Mouse (Mus musculus) liver, embryonic 14.5 days (tissue): ENCODE data around the gene Crtam. TPM values are rescaled to one million over a fixed set of nuclear protein-coding genes. Genes with fewer than 3 reads are reported as not detected.
A peak's percentile ranks its signal among the peaks of the same experiment; 100 is the strongest.

Source experiments
- ATAC-seq: fragments of 200-750 bp; cut with Nextera tagmentation; 2 replicates; pipeline ENCODE4 v1.8.0; 2017; ENCODE audit warnings: moderate number of reproducible peaks, mild to moderate bottlenecking, moderate library complexity; ENCODE audit not compliant: insufficient read depth
- DNase-seq, 3 experiments: peaks; one replicate each; pipeline ENCODE4 v3.0.0-alpha.2; 2012 to 2013; ENCODE audit warnings: low read depth in 3 of 3, low spot score in 3 of 3
- H3K27ac ChIP-seq: fragments of 300-500 bp; sonication (generic); 2 replicates; pipeline ENCODE4 v1.5.1; 2014; ENCODE audit warnings: moderate library complexity, mild to moderate bottlenecking, control low read depth, inconsistent platforms
- H3K27me3 ChIP-seq: fragments of 300-500 bp; sonication (generic); 2 replicates; pipeline ENCODE4 v1.6.1; 2014; ENCODE audit warnings: mild to moderate bottlenecking, low read length, moderate library complexity; ENCODE audit not compliant: control insufficient read depth, insufficient read depth
- H3K36me3 ChIP-seq: fragments of 300-500 bp; sonication (generic); replicated peaks from 2 replicates; pipeline ENCODE4 v1.6.1; 2014; ENCODE audit warnings: low read depth; ENCODE audit not compliant: control insufficient read depth, insufficient read depth
- H3K4me1 ChIP-seq, 2 experiments: fragments of 200-500 bp in 1 of 2; fragments of 300-500 bp in 1 of 2; sonication (generic) in 1 of 2; replicated peaks; 2 replicates each; pipeline ENCODE4 v1.6.1; 2012 to 2014; ENCODE audit warnings: antibody characterized with exemption in 1 of 2, inconsistent platforms in 1 of 2, low read length in 1 of 2; ENCODE audit not compliant: control insufficient read depth in 2 of 2, insufficient read depth in 2 of 2
- H3K4me2 ChIP-seq: fragments of 300-500 bp; sonication (generic); 2 replicates; pipeline ENCODE4 v1.6.1; 2014; ENCODE audit warnings: low read depth, mild to moderate bottlenecking, control low read depth, moderate library complexity
- H3K4me3 ChIP-seq, 2 experiments: fragments of 200-500 bp in 1 of 2; fragments of 300-500 bp in 1 of 2; sonication (generic) in 1 of 2; 2 replicates each; pipeline ENCODE4 v1.5.1; 2012 to 2014; ENCODE audit warnings: low read depth in 2 of 2, low read length in 2 of 2, mild to moderate bottlenecking in 2 of 2, control low read depth in 1 of 2, inconsistent platforms in 1 of 2, moderate library complexity in 1 of 2; ENCODE audit not compliant: insufficient read depth in 1 of 2
- H3K9ac ChIP-seq: fragments of 300-500 bp; sonication (generic); replicated peaks from 2 replicates; pipeline ENCODE4 v1.6.1; 2014; ENCODE audit warnings: mild to moderate bottlenecking, control low read depth, moderate library complexity
- H3K9me3 ChIP-seq: fragments of 300-500 bp; sonication (generic); 2 replicates; pipeline ENCODE4 v1.6.1; 2016; ENCODE audit warnings: low read length, mixed read lengths; ENCODE audit not compliant: control insufficient read depth
- CTCF ChIP-seq: IDR thresholded peaks from 2 replicates; pipeline ENCODE4 v1.5.1; 2016; ENCODE audit warnings: antibody characterized with exemption, low read depth, control low read depth
- EP300 ChIP-seq: IDR thresholded peaks from 2 replicates; pipeline ENCODE4 v1.6.1; 2016; ENCODE audit warnings: antibody characterized with exemption, low read depth
- WGBS: fragments of 180-500 bp; shearing (Covaris S2); extraction: QIAGEN DNeasy Blood & Tissue Kit; methylation state at CpG from one replicate; pipeline ENCODE4 v1.1.7; 2014; ENCODE audit not compliant: insufficient replicate concordance; 5-methylcytosine and 5-hydroxymethylcytosine counted together
- polyA plus RNA-seq, 2 experiments: library from polyadenylated mRNA; depleted of rRNA in 1 of 2; stranded (reverse) in 1 of 2; unstranded in 1 of 2; fragments of >200 nt; fragmentation: Nextera tagmentation in 1 of 2; extraction: Ambion mirVana in 1 of 2; gene quantifications; 2 replicates each; pipeline versions ENCODE4 v1.2.1 to v1.2.3; 2012 to 2014

Gene Crtam
- polyA plus RNA-seq, 2 experiments = 0.06 TPM; not detected in 1

DNA sequence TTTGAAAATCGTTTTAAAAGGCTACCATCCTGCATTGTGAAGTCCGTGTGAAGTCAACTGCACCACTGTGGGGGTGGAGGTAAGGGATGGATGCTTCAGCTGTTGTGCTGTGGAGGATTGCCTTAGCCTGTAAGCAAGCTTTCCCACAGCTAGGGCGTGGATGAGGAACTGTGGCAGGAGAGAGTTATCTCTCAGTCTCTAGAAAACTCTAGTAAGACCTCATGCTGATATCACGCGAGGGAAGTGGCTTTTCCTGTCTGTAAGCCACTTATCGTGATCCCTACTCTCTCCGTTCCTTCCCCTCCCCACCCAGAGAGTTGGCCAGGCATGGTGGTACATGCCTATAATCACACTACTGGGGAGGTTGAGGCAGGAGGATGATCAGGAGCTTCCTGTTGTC is 44.9 kb upstream of the Crtam start:
- Histone ChIP-seq H3K4me1 (peaks cover 18 to 39% of the 10 kb centered on the region in 2 experiments), H3K27ac (no peak overlapping the region), H3K9me3 (no peaks in the 10 kb centered on the region), H3K36me3 (no peaks in the 10 kb centered on the region), H3K27me3 (no peaks in the 10 kb centered on the region), H3K4me3 (no peak overlapping the region), H3K4me2 (no peak overlapping the region), H3K9ac (no peak overlapping the region)
- DNase-seq (no peak), ATAC-seq (peak; percentile 42; the same call in 1 of the 2 replicates)
- 11% methylated on average over 7 of the region's 7 CpGs for WGBS
- TF ChIP-seq EP300 (no peak), CTCF (no peak)

DNA sequence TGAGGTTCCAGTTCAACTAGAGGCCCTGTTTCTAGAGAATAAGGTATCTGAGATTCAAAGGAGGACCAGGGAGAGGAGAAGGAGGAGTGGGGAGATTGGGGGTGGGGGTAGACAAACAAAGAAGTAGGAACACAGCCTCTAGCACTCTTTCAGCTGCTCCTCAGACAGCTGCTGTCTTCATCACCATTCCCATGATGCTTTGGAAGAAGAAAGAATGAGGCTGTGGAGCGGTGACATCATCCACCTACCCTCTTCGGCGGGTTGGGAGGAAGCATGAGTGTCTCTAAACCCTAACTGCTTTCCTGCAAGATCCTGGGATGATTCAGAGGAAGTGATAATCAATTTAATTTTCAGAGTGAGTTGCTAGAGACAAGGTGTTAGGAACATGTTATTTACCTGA is 44.4 kb upstream of the Crtam start:
- Histone ChIP-seq H3K4me2 (no peak overlapping the region), H3K4me3 (no peak overlapping the region), H3K27ac (no peak overlapping the region), H3K4me1 (peaks cover 18 to 39% of the 10 kb centered on the region in 2 experiments), H3K9me3 (no peaks in the 10 kb centered on the region), H3K36me3 (no peaks in the 10 kb centered on the region), H3K27me3 (no peaks in the 10 kb centered on the region), H3K9ac (no peak overlapping the region)
- DNase-seq (no peak), ATAC-seq (no peak)
- WGBS = 80% methylated on average over 3 of the region's 3 CpGs
- no peak for TF ChIP-seq CTCF
- TF ChIP-seq EP300 = no peak

DNA sequence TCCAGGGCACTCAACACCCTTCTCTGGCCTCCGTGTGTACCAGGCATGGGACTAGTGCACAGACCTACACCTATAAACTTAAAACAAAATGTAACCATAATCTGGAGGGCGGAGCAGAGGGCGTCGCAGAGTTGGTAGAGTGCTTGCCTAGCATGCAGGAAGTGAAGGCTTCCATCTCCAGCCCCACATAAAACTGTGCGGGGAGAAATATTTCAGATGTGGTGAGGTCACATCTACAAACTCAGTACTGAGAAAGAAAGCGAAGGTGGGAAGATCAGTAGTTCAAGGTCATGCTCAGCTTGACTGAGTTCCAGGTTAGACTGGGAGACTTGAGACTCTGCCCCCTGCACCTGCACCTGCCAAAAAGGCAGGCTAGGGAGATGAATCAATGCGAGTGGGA is 43.8 kb upstream of the Crtam start:
- Histone ChIP-seq H3K4me3 (no peak overlapping the region), H3K27ac (no peak overlapping the region), H3K36me3 (no peaks in the 10 kb centered on the region), H3K4me1 (peaks cover 18 to 39% of the 10 kb centered on the region in 2 experiments), H3K9ac (no peak overlapping the region), H3K9me3 (no peaks in the 10 kb centered on the region), H3K4me2 (no peak overlapping the region), H3K27me3 (no peaks in the 10 kb centered on the region)
- 79% methylated on average over 7 of the region's 7 CpGs for WGBS
- DNase-seq (no peak), ATAC-seq (no peak)
- TF ChIP-seq CTCF (no peak), EP300 (no peak)

DNA sequence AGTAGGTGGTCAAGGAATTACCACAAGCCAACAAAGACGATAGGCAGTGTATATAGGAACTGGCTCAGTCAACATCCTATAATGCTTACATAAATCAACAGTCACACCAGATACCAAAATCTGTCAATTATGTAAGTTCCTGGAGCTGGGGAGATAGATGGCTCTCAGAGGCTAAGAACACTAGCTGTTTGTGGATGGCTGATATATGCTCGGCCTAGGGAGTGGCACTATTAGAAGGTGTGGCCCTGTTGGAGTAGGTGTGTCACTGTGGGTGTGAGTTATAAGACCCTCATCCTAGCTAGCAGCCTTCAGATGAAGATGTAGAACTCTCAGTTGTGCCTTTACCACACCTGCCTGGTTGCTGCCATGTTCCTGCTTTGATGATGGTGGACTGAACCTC is 43.2 kb upstream of the Crtam start:
- ATAC-seq (peak; percentile 75; the same call in 1 of the 2 replicates), DNase-seq (no peak)

DNA sequence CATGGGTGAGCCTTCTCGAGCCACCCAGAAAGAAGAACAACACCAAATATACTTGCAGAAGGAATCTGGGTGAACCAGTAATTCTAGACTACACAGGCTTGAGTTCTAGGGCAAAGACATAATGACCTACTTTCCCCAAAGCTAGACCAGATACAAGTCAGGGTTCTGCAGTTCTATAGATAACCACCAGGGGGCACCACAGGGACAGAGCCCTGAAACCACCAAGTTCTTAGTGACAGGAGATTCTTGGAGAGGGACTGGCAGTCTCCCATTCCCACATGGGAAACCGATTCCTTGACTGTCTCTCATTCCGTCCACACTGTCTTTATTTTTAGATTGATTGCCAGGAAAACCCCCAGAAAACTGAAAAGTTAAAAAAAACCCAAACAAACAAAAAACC is 40.2 kb upstream of the Crtam start:
- WGBS = 7% methylated on average over 3 of the region's 3 CpGs
- no peak overlapping the region for H3K4me3 ChIP-seq
- ATAC-seq (no peak), DNase-seq (peak; percentile 50 to 62 (median 55))
- H3K27me3 ChIP-seq = no peaks in the 10 kb centered on the region
- no peaks in the 10 kb centered on the region for H3K9me3 ChIP-seq
- no peak overlapping the region for H3K9ac ChIP-seq
- no peak overlapping the region for H3K27ac ChIP-seq
- TF ChIP-seq CTCF (peak; percentile 92), EP300 (no peak)
- peaks cover 13 to 25% of the 10 kb centered on the region in 2 experiments for H3K4me1 ChIP-seq
- no peaks in the 10 kb centered on the region for H3K36me3 ChIP-seq
- no peak overlapping the region for H3K4me2 ChIP-seq

More for the DNA sequence above, 43.2 kb upstream of the Crtam start:
- Histone ChIP-seq H3K4me1 (peaks cover 18 to 39% of the 10 kb centered on the region in 2 experiments), H3K9ac (no peak overlapping the region), H3K4me2 (no peak overlapping the region), H3K27ac (no peak overlapping the region), H3K9me3 (no peaks in the 10 kb centered on the region), H3K4me3 (no peak overlapping the region), H3K27me3 (no peaks in the 10 kb centered on the region), H3K36me3 (no peaks in the 10 kb centered on the region)
- TF ChIP-seq EP300 (0 out of 2 replicates have a peak, but pooled peaks have one; percentile 11), CTCF (no peak)
- WGBS = 24% methylated on average over 2 of the region's 2 CpGs
